Comparison of ENCODE assay signal across 9 mouse cellular contexts in the genomic region with DNA sequence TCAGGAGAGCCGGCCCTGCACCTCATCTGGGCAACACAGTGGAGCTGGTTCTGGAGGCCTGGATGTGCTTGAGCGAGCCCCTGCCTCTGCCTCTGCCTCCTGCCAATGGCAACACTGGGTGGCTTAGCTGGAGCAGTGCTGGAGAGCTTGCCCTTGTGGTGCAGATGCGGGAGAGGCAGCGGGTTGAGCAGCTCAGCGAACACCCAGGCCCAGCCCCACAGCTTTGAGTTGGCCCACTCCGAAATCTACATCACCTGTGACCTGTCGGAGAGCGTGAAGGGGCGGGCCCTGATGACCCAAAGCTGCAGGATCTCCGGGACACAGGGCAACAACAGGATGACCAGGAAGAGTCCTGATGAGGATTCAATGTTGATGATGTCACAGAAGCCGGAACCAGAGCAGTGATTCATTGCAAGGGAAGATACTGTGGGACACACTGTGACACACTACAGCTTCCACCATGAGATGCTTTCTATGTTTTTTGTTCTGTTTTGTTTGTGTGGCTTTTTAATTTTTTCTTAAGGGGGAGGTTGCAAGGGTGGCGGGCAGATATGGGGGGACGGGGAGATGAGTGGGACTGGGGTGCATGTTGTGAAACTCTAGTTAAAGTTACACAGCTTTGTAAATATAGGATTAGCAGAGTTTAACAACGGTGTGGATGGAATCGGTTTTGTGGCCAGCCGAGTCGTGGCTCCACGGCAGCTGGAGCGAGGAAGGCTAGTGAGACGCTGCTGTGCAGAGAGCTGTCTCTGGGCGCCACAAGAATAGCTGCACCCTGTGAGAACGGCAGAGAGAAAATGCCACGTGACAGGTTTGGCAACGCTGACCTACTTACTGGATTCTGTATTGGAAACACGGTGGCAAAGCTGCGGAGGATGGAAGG. TPM values are rescaled to one million over a fixed set of nuclear protein-coding genes. Genes with fewer than 3 reads are reported as not detected.
DNase-seq lines count a peak whose midpoint lies in the region; ATAC-seq and TF ChIP-seq lines count a peak whose summit lies in the region.
"Had no signal": no experiment of that assay in that cellular context is flagged by ENCODE, and none has a peak within 500 bp of the region (broad histone marks: within the 10 kb centered on the region; RNA-seq: fewer than 3 reads in every experiment).

No protein-coding gene starts in this region.

- peak overlapping the region; percentile 52 for H3K9ac ChIP-seq in heart, embryonic 13.5 days
- H3K9ac ChIP-seq in heart, embryonic 11.5 days (ENCODE audit: low read depth, low read length): no peak overlapping the region
- no peak overlapping the region for H3K9ac ChIP-seq in neural tube, embryonic 12.5 days

- 60% methylated on average over 26 of the region's 26 CpGs for whole genome bisulfite sequencing in heart, embryonic 13.5 days
- WGBS in heart, embryonic 11.5 days (ENCODE audit: insufficient replicate concordance): 63% methylated on average over 26 of the region's 26 CpGs
- 44% methylated on average over 26 of the region's 26 CpGs for WGBS in cerebellum, adult 2 months
- 73% methylated on average over 26 of the region's 26 CpGs for WGBS in hindbrain, embryonic 10.5 days
- WGBS in neural tube, embryonic 12.5 days: 75% methylated on average over 26 of the region's 26 CpGs

- TF ChIP-seq CTCF in cerebellum, adult 2 months (IDR thresholded peaks at IDR 0.05; ENCODE audit: borderline replicate concordance, insufficient read depth, low read depth, low read length): no peak

- H3K36me3 ChIP-seq in heart, embryonic 13.5 days: no peaks in the 10 kb centered on the region
- no peaks in the 10 kb centered on the region for H3K36me3 ChIP-seq in heart, embryonic 11.5 days (ENCODE audit: control insufficient read depth, insufficient read depth, low read length)
- H3K36me3 ChIP-seq in hindbrain, embryonic 10.5 days: no peaks in the 10 kb centered on the region
- no peaks in the 10 kb centered on the region for H3K36me3 ChIP-seq in neural tube, embryonic 12.5 days

- ATAC-seq in heart, embryonic 13.5 days (ENCODE audit: extremely low read depth, insufficient number of reproducible peaks, low FRiP score, low TSS enrichment): no peak
- ATAC-seq in heart, embryonic 11.5 days (replicated peaks; ENCODE audit: insufficient number of reproducible peaks, low FRiP score, low TSS enrichment): no peak
- no peak; the same call in 1 of the 2 replicates for ATAC-seq in neural tube, embryonic 12.5 days (ENCODE audit: low FRiP score, low read depth)
- ATAC-seq in megakaryocyte progenitor cell, adult 5-6 weeks (replicated peaks; ENCODE audit: poor library complexity): no peak

- no peaks in the 10 kb centered on the region for H3K9me3 ChIP-seq in heart, embryonic 13.5 days
- no peaks in the 10 kb centered on the region for H3K9me3 ChIP-seq in heart, embryonic 11.5 days (replicated peaks; ENCODE audit: control insufficient read depth, low read length)
- no peaks in the 10 kb centered on the region for H3K9me3 ChIP-seq in hindbrain, embryonic 10.5 days
- no peaks in the 10 kb centered on the region for H3K9me3 ChIP-seq in neural tube, embryonic 12.5 days

- DNase-seq in cerebellum, adult 2 months: peak; percentile 67 to 78
- DNase-seq in hindbrain, embryonic 10.5 days (ENCODE audit: low spot score): no peak
- DNase-seq in left cerebral cortex, adult 9 months (ENCODE audit: low spot score in 2 of 2): peak; percentile 59 to 85
- DNase-seq in thymus, postnatal 36 days: no peak

- peaks cover 30% of the 10 kb centered on the region for H3K4me1 ChIP-seq in heart, embryonic 13.5 days
- peaks cover 18% of the 10 kb centered on the region for H3K4me1 ChIP-seq in heart, embryonic 11.5 days (ENCODE audit: control insufficient read depth, insufficient read depth, low read length)
- H3K4me1 ChIP-seq in cerebellum, adult 2 months (ENCODE audit: control insufficient read depth, insufficient read depth, low read length): peaks cover 4% of the 10 kb centered on the region; the same call in 1 of the 2 replicates
- H3K4me1 ChIP-seq in hindbrain, embryonic 10.5 days (replicated peaks): peaks cover 8% of the 10 kb centered on the region; the same call in 1 of the 2 replicates
- H3K4me1 ChIP-seq in neural tube, embryonic 12.5 days: peaks cover 7% of the 10 kb centered on the region; the same call in 1 of the 2 replicates

- peak; percentile 18; the same call in 1 of the 2 replicates for TF ChIP-seq POLR2A in cerebellum, adult 2 months (IDR thresholded peaks at IDR 0.05; ENCODE audit: borderline replicate concordance, insufficient read depth, low read length)

- no peak overlapping the region for H3K4me3 ChIP-seq in heart, embryonic 13.5 days
- no peak overlapping the region for H3K4me3 ChIP-seq in heart, embryonic 11.5 days (ENCODE audit: low read depth, low read length)
- H3K4me3 ChIP-seq in cerebellum, adult 2 months (replicated peaks; ENCODE audit: insufficient read depth, low read depth, low read length): peak overlapping the region; percentile 46
- no peak overlapping the region for H3K4me3 ChIP-seq in hindbrain, embryonic 10.5 days
- no peak overlapping the region for H3K4me3 ChIP-seq in neural tube, embryonic 12.5 days

- no peaks in the 10 kb centered on the region for H3K27me3 ChIP-seq in heart, embryonic 13.5 days (replicated peaks)
- no peaks in the 10 kb centered on the region for H3K27me3 ChIP-seq in heart, embryonic 11.5 days (ENCODE audit: control insufficient read depth, insufficient read depth, low read length)
- H3K27me3 ChIP-seq in cerebellum, adult 2 months (ENCODE audit: control insufficient read depth, insufficient read depth, low read length): no peaks in the 10 kb centered on the region
- no peaks in the 10 kb centered on the region for H3K27me3 ChIP-seq in hindbrain, embryonic 10.5 days (ENCODE audit: insufficient read depth, poor library complexity, severe bottlenecking)
- H3K27me3 ChIP-seq in neural tube, embryonic 12.5 days (replicated peaks): no peaks in the 10 kb centered on the region
- H3K27me3 ChIP-seq: CH12.LX had no signal

- 0 out of 2 replicates have a peak overlapping the region, but pooled peaks have one; percentile 84 for H3K27ac ChIP-seq in heart, embryonic 13.5 days (replicated peaks)
- H3K27ac ChIP-seq in heart, embryonic 11.5 days (ENCODE audit: low read depth, low read length): no peak overlapping the region
- no peak overlapping the region for H3K27ac ChIP-seq in cerebellum, adult 2 months (ENCODE audit: insufficient read depth, low read length)
- peak overlapping the region; percentile 51; the same call in 1 of the 2 replicates for H3K27ac ChIP-seq in hindbrain, embryonic 10.5 days
- H3K27ac ChIP-seq in neural tube, embryonic 12.5 days: no peak overlapping the region

- peak overlapping the region; percentile 47 for H3K4me2 ChIP-seq in heart, embryonic 13.5 days
- H3K4me2 ChIP-seq in heart, embryonic 11.5 days: no peak overlapping the region
- H3K4me2 ChIP-seq in neural tube, embryonic 12.5 days (replicated peaks): peak overlapping the region; percentile 12; the same call in 1 of the 2 replicates

RNA-seq across cellular contexts. Expression of a gene that starts 24.2 kb away (rescaled TPM):
- 5.6 and 6.2 TPM in 2 replicates for polyA plus RNA-seq in heart, embryonic 13.5 days (2015; fragmentation: Nextera tagmentation; extraction: Ambion mirVana)
- 6.7 and 9.5 TPM in 2 replicates for polyA plus RNA-seq in heart, embryonic 11.5 days (2014; fragmentation: Nextera tagmentation; extraction: Ambion mirVana)
- polyA plus RNA-seq in cerebellum, adult 2 months (2012; rRNA removed): 14.3 and 15.4 TPM in 2 replicates
- polyA plus RNA-seq in hindbrain, embryonic 10.5 days (2016; fragmentation: Nextera tagmentation; extraction: Ambion mirVana): 12.4 and 12.9 TPM in 2 replicates
- polyA plus RNA-seq in neural tube, embryonic 12.5 days (2016; fragmentation: Nextera tagmentation; extraction: Ambion mirVana): 13.3 and 15.4 TPM in 2 replicates
- total RNA-seq in megakaryocyte progenitor cell, adult 5-6 weeks (2015): 1.4 and 1.8 TPM in 2 replicates
- total RNA-seq in megakaryocyte progenitor cell, adult 5-6 weeks (2017): 1.7 and 5.0 TPM in 2 replicates

Comparison
In these comparisons a context has a peak if more than half of its experiments do, and no peak if none do; other contexts are left out.
1. H3K27ac ChIP-seq: peak in heart, embryonic 13.5 days (single experiment) and hindbrain, embryonic 10.5 days (single experiment); none in heart, embryonic 11.5 days (single experiment), cerebellum, adult 2 months (single experiment) and neural tube, embryonic 12.5 days (single experiment).
2. DNase-seq: peak in cerebellum, adult 2 months (2 of 2) and left cerebral cortex, adult 9 months (2 of 2); none in hindbrain, embryonic 10.5 days (single experiment) and thymus, postnatal 36 days (0 of 2).